Mouse (Mus musculus) forebrain, embryonic 14.5 days (tissue): Measurements from ENCODE around the gene Fv1. TPM values are rescaled to one million over a fixed set of nuclear protein-coding genes. Genes with fewer than 3 reads are reported as not detected.
A peak's percentile ranks its signal among the peaks of the same experiment; 100 is the strongest.

ENCODE experiments used
- ATAC-seq: fragments of 200-750 bp; cut with Nextera tagmentation; 2 replicates; pipeline ENCODE4 v1.8.0; 2017; ENCODE audit warnings: mild to moderate bottlenecking, moderate library complexity
- DNase-seq: peaks from one replicate; pipeline ENCODE4 v3.0.0-alpha.2; 2015; ENCODE audit warnings: low spot score
- H3K27ac ChIP-seq: fragments of 300-500 bp; sonication (generic); 2 replicates; pipeline ENCODE4 v1.5.1; 2014; ENCODE audit warnings: low read depth, mild to moderate bottlenecking, control low read depth, low read length, moderate library complexity
- H3K27me3 ChIP-seq: fragments of 300-500 bp; sonication (generic); replicated peaks from 2 replicates; pipeline ENCODE4 v1.6.1; 2014; ENCODE audit warnings: low read length, control low read depth, mixed read lengths; ENCODE audit not compliant: control insufficient read depth, insufficient read depth
- H3K36me3 ChIP-seq: fragments of 300-500 bp; sonication (generic); 2 replicates; pipeline ENCODE4 v1.6.1; 2014; ENCODE audit warnings: low read length, control low read depth; ENCODE audit not compliant: control insufficient read depth, insufficient read depth
- H3K4me1 ChIP-seq: fragments of 300-500 bp; sonication (generic); 2 replicates; pipeline ENCODE4 v1.6.1; 2014; ENCODE audit warnings: antibody characterized with exemption, low read length, control low read depth; ENCODE audit not compliant: control insufficient read depth, insufficient read depth
- H3K4me2 ChIP-seq: fragments of 300-500 bp; sonication (generic); 2 replicates; pipeline ENCODE4 v1.6.1; 2014; ENCODE audit warnings: mild to moderate bottlenecking, control low read depth, low read length
- H3K4me3 ChIP-seq: fragments of 300-500 bp; sonication (generic); 2 replicates; pipeline ENCODE4 v1.5.1; 2014; ENCODE audit warnings: low read depth, low read length, control low read depth
- H3K9ac ChIP-seq: fragments of 300-500 bp; sonication (generic); 2 replicates; pipeline ENCODE4 v1.6.1; 2014; ENCODE audit warnings: mild to moderate bottlenecking, low read length, control low read depth, moderate library complexity
- H3K9me3 ChIP-seq: fragments of 300-500 bp; sonication (generic); replicated peaks from 2 replicates; pipeline ENCODE4 v1.6.1; 2016; ENCODE audit warnings: low read length, control low read depth, mixed read lengths; ENCODE audit not compliant: control insufficient read depth
- WGBS: fragments of 180-500 bp; shearing (Covaris S2); extraction: QIAGEN DNeasy Blood & Tissue Kit; methylation state at CpG from one replicate; pipeline ENCODE4 v1.1.7; 2014; 5-methylcytosine and 5-hydroxymethylcytosine counted together
- polyA plus RNA-seq: library from polyadenylated mRNA; unstranded; fragments of >200 nt; fragmentation: Nextera tagmentation; extraction: Ambion mirVana; gene quantifications from 2 replicates; pipeline ENCODE4 v1.2.1, GENCODE M21; 2014

Gene Fv1
- polyA plus RNA-seq, 1 experiment from 2014 or later: 9.5 TPM

DNA sequence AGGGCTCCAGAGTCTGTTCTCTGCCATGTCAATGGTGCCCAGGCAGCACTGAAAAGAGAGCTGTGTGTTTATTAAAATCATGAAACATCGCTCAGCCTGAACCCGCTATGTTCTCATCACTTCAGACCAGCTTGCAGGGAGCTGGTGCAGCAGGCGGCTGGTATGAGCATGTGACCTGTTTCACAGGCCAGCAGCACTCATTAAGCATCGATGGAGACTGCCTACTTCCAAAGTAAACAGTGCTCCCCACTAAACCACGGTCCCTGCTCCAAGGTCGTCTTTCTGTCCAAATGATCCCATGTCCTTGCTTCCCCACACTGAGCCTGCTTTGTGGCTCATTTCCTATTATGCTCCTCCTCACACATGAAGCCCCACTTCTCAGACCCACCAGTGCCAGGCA lies 21.6 kb downstream of the Fv1 start:
- H3K4me1 ChIP-seq: no peaks in the 10 kb centered on the region
- no peak overlapping the region for H3K9ac ChIP-seq
- WGBS: 94% methylated on average over 6 of the region's 6 CpGs
- no peak overlapping the region for H3K4me2 ChIP-seq
- H3K9me3 ChIP-seq: no peaks in the 10 kb centered on the region
- no peak overlapping the region for H3K27ac ChIP-seq
- peaks cover 91% of the 10 kb centered on the region for H3K36me3 ChIP-seq
- no peak overlapping the region for H3K4me3 ChIP-seq
- ATAC-seq (no peak), DNase-seq (no peak)
- H3K27me3 ChIP-seq: no peaks in the 10 kb centered on the region

GRCm38 (mm10) chr4:147895815-147896330 lies 27.1 kb downstream of the Fv1 start:
- Histone ChIP-seq H3K27ac (no peak overlapping the region), H3K4me1 (no peaks in the 10 kb centered on the region), H3K9ac (no peak overlapping the region), H3K4me3 (no peak overlapping the region), H3K9me3 (no peaks in the 10 kb centered on the region), H3K4me2 (no peak overlapping the region), H3K27me3 (no peaks in the 10 kb centered on the region), H3K36me3 (peaks cover 94% of the 10 kb centered on the region)
- WGBS: 93% methylated on average over 4 of the region's 4 CpGs
- DNase-seq (no peak), ATAC-seq (no peak)

GRCm38 (mm10) chr4:147896411-147896810 lies 27.6 kb downstream of the Fv1 start:
- H3K4me3 ChIP-seq: no peak overlapping the region
- ATAC-seq: no peak

DNA sequence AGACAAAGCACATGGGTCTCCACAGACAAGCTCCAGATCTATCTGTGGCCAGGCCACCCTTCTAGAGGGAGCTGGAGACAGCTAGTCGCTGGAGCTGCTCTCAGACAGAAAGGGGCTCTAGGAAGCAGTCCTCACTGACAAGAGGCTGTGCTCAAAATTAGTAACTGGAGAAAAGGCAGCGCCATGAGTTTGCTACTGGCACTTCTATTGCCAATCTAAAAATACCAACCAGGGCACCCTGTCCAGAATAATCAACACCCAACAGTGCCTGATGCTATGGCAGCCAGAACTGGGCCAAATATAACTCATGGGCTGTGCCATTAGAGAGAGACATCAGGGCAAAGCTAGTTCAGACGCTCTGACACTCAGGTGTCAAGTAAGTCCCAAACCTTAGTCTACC lies 28.6 kb downstream of the Fv1 start:
- no peaks in the 10 kb centered on the region for H3K27me3 ChIP-seq
- ATAC-seq (no peak), DNase-seq (no peak)
- H3K36me3 ChIP-seq: peaks cover 88% of the 10 kb centered on the region
- no peak overlapping the region for H3K9ac ChIP-seq
- H3K4me1 ChIP-seq: no peaks in the 10 kb centered on the region
- no peak overlapping the region for H3K27ac ChIP-seq
- H3K4me2 ChIP-seq: no peak overlapping the region
- H3K9me3 ChIP-seq: no peaks in the 10 kb centered on the region
- no peak overlapping the region for H3K4me3 ChIP-seq
- WGBS: 93% methylated on average over 3 of the region's 3 CpGs

More at GRCm38 (mm10) chr4:147896411-147896810, 27.6 kb downstream of the Fv1 start:
- no peak overlapping the region for H3K4me2 ChIP-seq
- 80% methylated on average over 1 of the region's 1 CpGs for WGBS
- no peak for DNase-seq
- H3K9me3 ChIP-seq: no peaks in the 10 kb centered on the region
- no peak overlapping the region for H3K9ac ChIP-seq
- peaks cover 92% of the 10 kb centered on the region for H3K36me3 ChIP-seq
- no peaks in the 10 kb centered on the region for H3K27me3 ChIP-seq
- no peak overlapping the region for H3K27ac ChIP-seq
- H3K4me1 ChIP-seq: no peaks in the 10 kb centered on the region

GRCm38 (mm10) chr4:147900452-147900851 lies 31.7 kb downstream of the Fv1 start:
- peaks cover 4% of the 10 kb centered on the region for H3K4me1 ChIP-seq
- DNase-seq (no peak), ATAC-seq (no peak)
- no peaks in the 10 kb centered on the region for H3K27me3 ChIP-seq
- no peak overlapping the region for H3K4me3 ChIP-seq
- H3K36me3 ChIP-seq: peaks cover 66% of the 10 kb centered on the region
- H3K9ac ChIP-seq: no peak overlapping the region
- 88% methylated on average over 7 of the region's 7 CpGs for WGBS
- H3K9me3 ChIP-seq: no peaks in the 10 kb centered on the region
- H3K27ac ChIP-seq: no peak overlapping the region
- H3K4me2 ChIP-seq: no peak overlapping the region

GRCm38 (mm10) chr4:147902906-147903500 lies 34.2 kb downstream of the Fv1 start:
- DNase-seq (no peak), ATAC-seq (no peak)
- Histone ChIP-seq H3K4me2 (no peak overlapping the region), H3K4me1 (peaks cover 4% of the 10 kb centered on the region), H3K27ac (no peak overlapping the region), H3K9me3 (no peaks in the 10 kb centered on the region), H3K36me3 (peaks cover 41% of the 10 kb centered on the region), H3K4me3 (no peak overlapping the region), H3K27me3 (no peaks in the 10 kb centered on the region), H3K9ac (no peak overlapping the region)
- WGBS: 89% methylated on average over 12 of the region's 12 CpGs

DNA sequence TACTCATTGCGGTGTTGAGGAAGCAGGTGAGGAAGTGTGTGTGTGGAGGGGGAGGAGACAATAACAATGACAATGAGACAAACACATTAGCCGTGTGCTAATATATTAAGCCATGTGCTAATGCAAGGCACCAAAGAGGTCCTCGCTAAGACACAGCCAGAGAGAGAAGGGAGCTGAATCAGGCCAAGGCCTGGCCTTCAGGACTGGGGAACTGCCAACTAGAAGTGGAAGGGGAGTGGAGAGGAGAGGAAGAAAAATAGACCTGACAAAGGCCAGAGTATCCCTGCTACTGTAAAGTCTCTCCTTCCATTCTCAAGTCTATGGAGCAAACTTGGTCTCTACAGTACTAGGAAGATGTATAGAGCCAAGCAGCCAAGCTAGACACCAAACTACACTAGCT lies 34.8 kb downstream of the Fv1 start:
- no peaks in the 10 kb centered on the region for H3K27me3 ChIP-seq
- 91% methylated on average over 3 of the region's 3 CpGs for WGBS
- H3K27ac ChIP-seq: no peak overlapping the region
- peak overlapping the region; percentile 70 for H3K4me2 ChIP-seq
- H3K36me3 ChIP-seq: peaks cover 35% of the 10 kb centered on the region
- DNase-seq (no peak), ATAC-seq (no peak)
- no peaks in the 10 kb centered on the region for H3K9me3 ChIP-seq
- peaks cover 4% of the 10 kb centered on the region for H3K4me1 ChIP-seq
- peak overlapping the region; percentile 81 for H3K9ac ChIP-seq
- peak overlapping the region; percentile 88 for H3K4me3 ChIP-seq

- Histone ChIP-seq H3K4me2 (peak within 1 kb of the TSS; percentile 70), H3K27me3 (no peaks in the 10 kb centered on the region), H3K36me3 (peaks cover 26% of the 10 kb centered on the region), H3K9me3 (no peaks in the 10 kb centered on the region), H3K4me1 (peaks cover 4% of the 10 kb centered on the region), H3K9ac (peak within 1 kb of the TSS; percentile 81), H3K27ac (peak within 1 kb of the TSS; percentile 72), H3K4me3 (peak within 1 kb of the TSS; percentile 88)
- ATAC-seq (peak; percentile 94), DNase-seq (peak; percentile 96)
- under 1% methylated on average over 46 of the region's 59 CpGs for WGBS
These were observed 35.7 kb downstream of the Fv1 start, which contains the start of gene Mfn2 for GRCm38 (mm10) chr4:147904313-147905089. Mfn2 (minus strand) TSS chr4:147904704.
